Mouse (Mus musculus) brain, embryonic 14.5 days (tissue): Measurements from ENCODE around the gene Nr3c2. TPM values are rescaled to one million over a fixed set of nuclear protein-coding genes. Genes with fewer than 3 reads are reported as not detected.

Experiments
- DNase-seq: peaks from one replicate; pipeline ENCODE4 v3.0.0-alpha.2; 2011; ENCODE audit warnings: low read depth
- CTCF ChIP-seq: fragments of 200-500 bp; IDR thresholded peaks from 2 replicates; pipeline ENCODE4 v1.5.1; 2012; ENCODE audit warnings: inconsistent platforms, mild to moderate bottlenecking, moderate library complexity, borderline replicate concordance; ENCODE audit not compliant: insufficient read depth, insufficient read length; ENCODE audit errors: extremely low read depth
- POLR2A ChIP-seq: fragments of 200-500 bp; IDR thresholded peaks from 2 replicates; pipeline ENCODE4 v1.6.1; 2012; ENCODE audit warnings: mild to moderate bottlenecking, inconsistent platforms, borderline replicate concordance; ENCODE audit not compliant: poor library complexity, insufficient read depth, insufficient read length, severe bottlenecking; ENCODE audit errors: extremely low read depth
- polyA plus RNA-seq: library from polyadenylated mRNA; depleted of rRNA; stranded (reverse); fragments of >200 nt; gene quantifications from 2 replicates; pipeline ENCODE4 v1.2.3, GENCODE M21; 2012

Nr3c2 gene
- polyA plus RNA-seq, 1 experiment = 1.5 TPM

DNA sequence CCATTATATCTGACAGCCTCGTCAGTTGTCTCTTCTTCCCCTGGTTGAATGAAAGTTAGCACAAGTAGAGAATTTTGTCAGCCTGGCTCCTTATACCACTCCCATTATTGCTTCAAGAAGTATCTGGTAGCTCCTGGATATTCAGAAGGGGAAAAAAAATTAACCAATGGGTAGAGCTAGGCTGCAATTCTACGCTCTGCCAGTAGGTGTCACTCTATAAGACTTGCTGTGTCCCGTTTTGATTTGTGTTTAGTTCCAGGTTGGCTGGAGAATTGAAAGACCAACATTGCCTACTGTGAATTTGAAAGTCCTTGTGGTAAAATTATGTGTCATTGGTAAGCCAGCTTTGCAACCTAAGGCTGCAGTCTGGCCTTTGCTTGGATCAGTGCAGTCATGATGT lies 255.3 kb downstream of the Nr3c2 start:
- DNase-seq = no peak
- TF ChIP-seq POLR2A (no peak), CTCF (peak; percentile 61; the same call in 1 of the 2 replicates)

DNA sequence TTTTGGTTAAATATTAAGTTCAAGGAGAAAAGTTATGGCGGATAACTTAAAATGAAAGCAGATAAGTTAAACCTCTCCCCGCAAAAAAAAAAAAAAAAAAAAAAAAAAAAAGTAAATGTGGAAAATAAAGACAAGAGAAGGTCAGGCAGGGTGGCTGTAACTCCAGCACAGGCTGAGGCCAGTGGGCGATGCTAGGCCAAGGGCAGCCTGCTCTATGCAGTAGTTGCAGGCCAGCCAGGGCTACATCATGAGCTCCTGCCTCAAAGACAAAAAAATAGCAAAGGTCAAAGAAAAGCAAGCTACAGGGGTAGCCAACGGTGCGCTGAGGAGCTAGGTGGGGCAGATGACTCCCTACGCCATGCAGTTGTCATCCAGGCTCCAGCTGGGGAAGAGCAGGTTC lies 270.1 kb downstream of the Nr3c2 start:
- TF ChIP-seq POLR2A (no peak), CTCF (no peak)
- DNase-seq = no peak

GRCm38 (mm10) chr8:77169757-77170438 lies 270.7 kb downstream of the Nr3c2 start:
- DNase-seq = no peak

DNA sequence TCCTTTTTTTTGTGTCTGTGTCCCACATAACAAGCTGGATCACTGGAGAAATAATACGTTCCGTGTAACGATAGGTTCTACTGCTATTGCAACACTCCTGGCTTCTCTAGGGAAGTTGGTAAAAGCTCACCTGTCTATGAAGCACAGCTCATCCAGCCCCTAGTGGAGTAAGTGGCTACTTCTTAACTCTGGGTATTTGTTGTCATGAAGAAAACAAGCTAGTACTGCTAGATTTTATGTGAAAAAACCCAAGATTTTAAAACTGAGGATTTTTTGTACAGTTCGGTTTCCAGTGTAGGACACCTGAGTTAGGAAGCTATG lies 271.2 kb downstream of the Nr3c2 start:
- no peak for DNase-seq
- no peak for TF ChIP-seq CTCF

More at GRCm38 (mm10) chr8:77169757-77170438, 270.7 kb downstream of the Nr3c2 start:
- TF ChIP-seq CTCF (no peak), POLR2A (no peak)

GRCm38 (mm10) chr8:77173075-77173657 lies 273.9 kb downstream of the Nr3c2 start:
- TF ChIP-seq POLR2A (no peak), CTCF (no peak)
- no peak for DNase-seq

DNA sequence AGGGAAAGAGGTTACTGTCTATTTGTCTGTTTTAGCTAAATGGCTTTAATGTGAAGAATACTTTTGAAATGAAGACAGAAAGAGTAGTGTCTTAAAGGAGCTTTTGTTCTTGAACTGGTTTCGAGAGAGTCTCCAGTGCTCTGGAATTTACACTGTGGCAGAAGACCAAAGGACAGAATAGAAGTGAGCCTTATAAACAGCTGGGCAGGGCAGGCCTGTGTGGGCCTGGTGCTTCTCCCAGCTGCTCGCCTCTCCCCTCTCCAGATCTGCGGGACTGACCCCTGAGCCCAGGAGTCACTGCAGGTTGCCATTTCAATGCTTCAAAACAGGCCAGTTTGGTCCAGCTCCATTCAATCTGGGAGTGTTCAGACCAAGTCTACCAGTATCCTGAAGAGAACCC lies 274.5 kb downstream of the Nr3c2 start:
- TF ChIP-seq POLR2A = no peak
- no peak for TF ChIP-seq CTCF

GRCm38 (mm10) chr8:77175471-77175870 lies 276.2 kb downstream of the Nr3c2 start:
- no peak for DNase-seq
- TF ChIP-seq POLR2A (no peak), CTCF (no peak)

More for the DNA sequence above, 274.5 kb downstream of the Nr3c2 start:
- DNase-seq = no peak

GRCm38 (mm10) chr8:77176343-77176742 lies 277.1 kb downstream of the Nr3c2 start:
- TF ChIP-seq POLR2A = no peak
- TF ChIP-seq CTCF = no peak
- DNase-seq = no peak

DNA sequence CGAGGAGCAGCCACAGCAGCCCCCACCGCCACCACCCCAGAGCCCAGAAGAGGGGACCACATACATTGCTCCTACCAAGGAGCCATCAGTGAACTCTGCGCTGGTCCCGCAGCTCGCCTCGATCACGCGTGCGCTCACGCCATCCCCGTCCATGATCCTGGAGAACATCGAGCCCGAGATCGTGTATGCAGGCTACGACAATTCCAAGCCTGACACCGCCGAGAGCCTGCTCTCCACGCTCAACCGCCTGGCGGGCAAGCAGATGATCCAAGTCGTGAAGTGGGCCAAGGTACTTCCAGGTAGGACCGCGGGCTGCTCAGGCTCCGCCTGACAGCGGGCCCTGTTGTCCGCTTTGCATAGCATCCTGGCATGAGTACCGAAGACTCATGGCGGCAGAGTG lies 286.6 kb downstream of the Nr3c2 start:
- DNase-seq = no peak
- TF ChIP-seq POLR2A (no peak), CTCF (no peak)

DNA sequence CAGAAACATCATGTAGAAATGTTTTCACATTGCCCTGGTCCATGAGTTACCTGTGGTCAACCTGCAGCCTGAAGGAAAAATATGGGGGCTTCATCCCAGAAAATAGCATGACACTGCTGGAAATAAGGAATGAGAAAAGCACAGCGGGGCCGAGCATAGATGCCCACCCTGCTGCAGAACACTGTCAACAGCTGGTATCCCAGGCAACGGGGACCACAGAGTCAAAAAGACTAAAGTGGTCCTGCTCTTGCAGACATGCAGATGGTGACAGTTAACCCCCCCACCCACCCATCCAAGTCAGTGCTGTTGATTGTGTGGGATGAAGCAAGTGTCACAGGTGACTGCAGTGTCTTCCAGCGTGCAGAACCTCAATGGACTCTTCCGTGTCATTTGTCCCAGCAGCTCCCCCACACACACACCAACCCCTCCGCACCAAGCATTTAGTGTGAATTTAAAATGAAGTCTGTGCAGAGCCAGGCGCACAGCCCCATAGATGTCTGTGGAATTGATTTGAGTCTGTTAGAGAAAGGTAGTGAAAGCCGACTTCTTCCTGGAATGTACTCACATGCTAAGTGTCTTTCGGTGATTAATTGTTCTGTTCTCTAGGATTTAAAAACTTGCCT lies 287.8 kb downstream of the Nr3c2 start:
- no peak for TF ChIP-seq POLR2A
- no peak for TF ChIP-seq CTCF
- DNase-seq = peak; percentile 44

DNA sequence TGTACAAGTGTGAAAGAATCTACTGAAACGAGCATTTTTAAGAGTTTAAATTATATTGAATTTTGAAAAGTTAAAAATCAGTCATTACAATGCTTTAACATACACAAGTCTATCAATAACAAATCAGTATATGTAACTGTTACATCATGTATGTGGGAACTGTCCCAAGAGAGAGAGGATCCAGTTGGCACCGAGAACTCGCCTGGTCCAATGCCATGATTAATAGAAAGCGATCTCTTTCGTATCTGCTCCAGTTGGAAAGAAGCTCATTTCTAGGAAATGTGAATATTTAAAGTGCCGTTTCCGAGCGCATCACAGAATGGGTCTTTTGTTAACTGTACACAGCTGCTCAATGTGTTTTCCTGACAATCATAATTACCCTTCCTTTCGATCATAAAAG lies 288.5 kb downstream of the Nr3c2 start:
- peak; percentile 75 for DNase-seq
- TF ChIP-seq POLR2A (no peak), CTCF (no peak)

DNA sequence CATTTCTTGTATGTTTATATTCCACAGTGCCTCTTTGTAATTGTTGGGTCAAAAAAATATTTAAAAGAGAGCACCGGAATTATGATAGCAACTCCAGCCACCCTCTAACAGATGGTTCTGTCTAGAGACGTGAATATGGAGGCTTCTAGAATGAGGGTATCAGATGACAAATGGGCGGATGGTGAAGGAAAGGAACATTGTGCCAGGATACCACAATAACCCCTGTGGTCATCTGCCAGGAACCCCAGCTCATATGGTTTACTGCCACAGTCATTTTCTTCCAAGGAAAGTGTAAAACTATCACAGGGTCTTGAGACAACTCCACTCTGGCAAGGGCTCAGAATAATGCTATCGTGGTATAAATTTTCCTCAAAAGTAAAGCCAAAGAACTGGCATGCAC lies 289.1 kb downstream of the Nr3c2 start:
- peak; percentile 34 for DNase-seq
- TF ChIP-seq CTCF (no peak), POLR2A (no peak)
